Mouse (Mus musculus) spleen, adult 18-20 months (tissue): ENCODE results near the gene Otogl.

Experiments
- DNase-seq, 2 experiments: peaks; one replicate each; pipeline ENCODE4 v3.0.0; 2022; ENCODE audit warnings: mixed read lengths in 2 of 2

The Otogl gene

GRCm38 (mm10) chr10:107905274-107906034 lies 6.5 kb downstream of the Otogl start:
- no peak for DNase-seq

- no peak for DNase-seq
These were observed 10.0 kb downstream of the Otogl start for GRCm38 (mm10) chr10:107901958-107902357.

GRCm38 (mm10) chr10:107901204-107901879 lies 10.6 kb downstream of the Otogl start:
- DNase-seq = no peak

- no peak for DNase-seq
These were observed 12.0 kb downstream of the Otogl start for GRCm38 (mm10) chr10:107899946-107900345.

- DNase-seq = no peak
These were observed 15.8 kb downstream of the Otogl start for GRCm38 (mm10) chr10:107896158-107896557.

GRCm38 (mm10) chr10:107894663-107895581 lies 17.0 kb downstream of the Otogl start:
- DNase-seq = no peak

- DNase-seq = no peak
These were observed 21.5 kb downstream of the Otogl start for GRCm38 (mm10) chr10:107890400-107890799.

GRCm38 (mm10) chr10:107872542-107872941 lies 39.4 kb downstream of the Otogl start:
- no peak for DNase-seq

- no peak for DNase-seq
These were observed 39.8 kb downstream of the Otogl start for GRCm38 (mm10) chr10:107872109-107872508.

- DNase-seq = no peak
These were observed 41.4 kb downstream of the Otogl start for GRCm38 (mm10) chr10:107870540-107870939.

GRCm38 (mm10) chr10:107868904-107869303 lies 43.0 kb downstream of the Otogl start:
- DNase-seq = no peak

GRCm38 (mm10) chr10:107867414-107867813 lies 44.5 kb downstream of the Otogl start:
- DNase-seq = no peak

- no peak for DNase-seq
These were observed 51.6 kb downstream of the Otogl start for GRCm38 (mm10) chr10:107860235-107860917.

- DNase-seq = no peak
These were observed 52.7 kb downstream of the Otogl start for GRCm38 (mm10) chr10:107859220-107859619.

GRCm38 (mm10) chr10:107858684-107859083 lies 53.2 kb downstream of the Otogl start:
- DNase-seq = no peak

GRCm38 (mm10) chr10:107844906-107845305 lies 67.0 kb downstream of the Otogl start:
- no peak for DNase-seq

GRCm38 (mm10) chr10:107834452-107835239 lies 77.3 kb downstream of the Otogl start:
- DNase-seq = no peak

GRCm38 (mm10) chr10:107829151-107829550 lies 82.8 kb downstream of the Otogl start:
- DNase-seq = no peak

GRCm38 (mm10) chr10:107813814-107814483 lies 98.0 kb downstream of the Otogl start:
- DNase-seq = no peak

- DNase-seq = no peak
These were observed 101.1 kb downstream of the Otogl start for GRCm38 (mm10) chr10:107810649-107811398.
